Mouse (Mus musculus) limb, embryonic 13.5 days (tissue): ENCODE data around the gene Dnm1l. TPM values are rescaled to one million over a fixed set of nuclear protein-coding genes. Genes with fewer than 3 reads are reported as not detected.

Experiments
- ATAC-seq: fragments of 200-750 bp; cut with Nextera tagmentation; 2 replicates; pipeline ENCODE4 v1.8.0; 2017; ENCODE audit warnings: low read depth, moderate number of reproducible peaks, moderate TSS enrichment; ENCODE audit not compliant: low FRiP score
- H3K27ac ChIP-seq: fragments of 300-500 bp; sonication (generic); 2 replicates; pipeline ENCODE4 v1.5.1; 2015; ENCODE audit warnings: inconsistent platforms, mild to moderate bottlenecking, moderate library complexity
- H3K27me3 ChIP-seq: fragments of 300-500 bp; sonication (generic); 2 replicates; pipeline ENCODE4 v1.6.1; 2015; ENCODE audit warnings: mild to moderate bottlenecking, inconsistent platforms
- H3K36me3 ChIP-seq: fragments of 300-500 bp; sonication (generic); 2 replicates; pipeline ENCODE4 v1.6.1; 2015; ENCODE audit warnings: inconsistent platforms, mild to moderate bottlenecking, moderate library complexity
- H3K4me1 ChIP-seq: fragments of 300-500 bp; sonication (generic); 2 replicates; pipeline ENCODE4 v1.6.1; 2015; ENCODE audit warnings: inconsistent platforms
- H3K4me2 ChIP-seq: fragments of 300-500 bp; sonication (generic); replicated peaks from 2 replicates; pipeline ENCODE4 v1.6.1; 2015; ENCODE audit warnings: inconsistent platforms, mild to moderate bottlenecking, moderate library complexity
- H3K4me3 ChIP-seq: fragments of 300-500 bp; sonication (generic); 2 replicates; pipeline ENCODE4 v1.5.1; 2015; ENCODE audit warnings: moderate library complexity, mild to moderate bottlenecking, inconsistent platforms
- H3K9ac ChIP-seq: fragments of 300-500 bp; sonication (generic); 2 replicates; pipeline ENCODE4 v1.6.1; 2015; ENCODE audit warnings: mild to moderate bottlenecking, inconsistent platforms
- H3K9me3 ChIP-seq: fragments of 300-500 bp; sonication (generic); 2 replicates; pipeline ENCODE4 v1.6.1; 2016; ENCODE audit warnings: inconsistent platforms
- WGBS: fragments of 180-500 bp; shearing (Covaris S2); methylation state at CpG from one replicate; pipeline ENCODE4 v1.1.7; 2015; 5-methylcytosine and 5-hydroxymethylcytosine counted together
- polyA plus RNA-seq: library from polyadenylated mRNA; unstranded; fragments of >200 nt; fragmentation: Nextera tagmentation; extraction: Ambion mirVana; gene quantifications from 2 replicates; pipeline ENCODE4 v1.2.1, GENCODE M21; 2015

The Dnm1l gene
- polyA plus RNA-seq, 1 experiment from 2014 or later = 58.2 TPM

- Histone ChIP-seq H3K4me2 (no peak overlapping the region), H3K9ac (no peak overlapping the region), H3K36me3 (no peaks in the 10 kb centered on the region), H3K27ac (no peak overlapping the region), H3K9me3 (no peaks in the 10 kb centered on the region), H3K4me1 (no peaks in the 10 kb centered on the region), H3K4me3 (no peak overlapping the region), H3K27me3 (no peaks in the 10 kb centered on the region)
- ATAC-seq = no peak
- WGBS = 91% methylated on average over 3 of the region's 3 CpGs
Measured at GRCm38 (mm10) chr16:16262436-16262835, 96.3 kb downstream of the Dnm1l start.

Other genes with a start within 250 kb of the Dnm1l start
- gene Pkp2, start 145.6 kb downstream of the Dnm1l start, polyA plus RNA-seq = 1.5 and 1.7 TPM in 2 replicates
- 35.8 and 36.1 TPM in 2 replicates for gene Yars2, start 56.0 kb downstream of the Dnm1l start, polyA plus RNA-seq
- gene Fgd4, start 241.6 kb upstream of the Dnm1l start, polyA plus RNA-seq = 8.5 and 8.6 TPM in 2 replicates